Mouse (Mus musculus): ENCODE data around the gene Rps9.

- no peak for TF ChIP-seq CTCF (IDR thresholded peaks at IDR 0.05; ENCODE audit: low read depth)
- TF ChIP-seq EP300 (IDR thresholded peaks at IDR 0.05; ENCODE audit: low read depth): no peak; the same call in 1 of the 2 replicates
Observed at GRCm38 (mm10) chr7:3692987-3693808, 10.6 kb upstream of the Rps9 start, which contains the start of gene Mboat7.
